Mouse (Mus musculus) CH12.LX (cell line): ENCODE measurements around the gene Kif12. TPM values are rescaled to one million over a fixed set of nuclear protein-coding genes. Genes with fewer than 3 reads are reported as not detected.
A peak's percentile ranks its signal among the peaks of the same experiment; 100 is the strongest.

Experiments used
- DNase-seq: peaks from one replicate; pipeline ENCODE4 v3.0.0-alpha.2; 2013; ENCODE audit errors: extremely low read depth
- H3K27ac ChIP-seq: 2 replicates; pipeline ENCODE4 v1.5.1; 2012; ENCODE audit warnings: low read depth, mild to moderate bottlenecking, control low read depth, moderate library complexity; ENCODE audit not compliant: insufficient read depth
- H3K27me3 ChIP-seq: replicated peaks from 2 replicates; pipeline ENCODE3; 2012; ENCODE audit warnings: inconsistent platforms
- H3K36me3 ChIP-seq, 2 experiments: replicated peaks in 1 of 2; 2 replicates each; pipeline versions ENCODE3 to v1.6.1; 2012; ENCODE audit warnings: inconsistent platforms in 1 of 2, low read length in 1 of 2, mild to moderate bottlenecking in 1 of 2, mixed read lengths in 1 of 2, moderate library complexity in 1 of 2; ENCODE audit not compliant: control insufficient read depth in 1 of 2, insufficient read depth in 1 of 2
- H3K4me1 ChIP-seq, 2 experiments: 2 replicates each; pipeline ENCODE4 v1.6.1; 2012; ENCODE audit warnings: inconsistent platforms in 1 of 2, moderate library complexity in 1 of 2; ENCODE audit not compliant: insufficient read depth in 2 of 2, control insufficient read depth in 1 of 2
- H3K4me2 ChIP-seq: 2 replicates; pipeline ENCODE4 v1.6.1; 2012; ENCODE audit warnings: low read depth, mild to moderate bottlenecking, control low read depth; ENCODE audit not compliant: poor library complexity, insufficient read depth, severe bottlenecking
- H3K4me3 ChIP-seq, 3 experiments: fragments of 150-350 bp in 1 of 3; sonication (generic) in 1 of 3; replicated peaks in 1 of 3; 2 replicates each; pipeline versions ENCODE3 to v1.5.1; 2011 to 2012; ENCODE audit warnings: low read depth in 2 of 3, low read length in 2 of 3, mild to moderate bottlenecking in 2 of 3, moderate library complexity in 2 of 3, control low read depth in 1 of 3, improper control_type of control experiment in 1 of 3, inconsistent platforms in 1 of 3, mixed read lengths in 1 of 3; ENCODE audit not compliant: poor library complexity in 1 of 3
- H3K79me2 ChIP-seq: replicated peaks from 2 replicates; pipeline ENCODE4 v1.6.1; 2012; ENCODE audit warnings: mild to moderate bottlenecking, moderate library complexity; ENCODE audit not compliant: control insufficient read depth, poor library complexity, insufficient read depth, severe bottlenecking; ENCODE audit errors: extremely low read depth
- H3K9ac ChIP-seq: 2 replicates; pipeline ENCODE4 v1.6.1; 2012; ENCODE audit warnings: low read depth, mild to moderate bottlenecking, control low read depth, moderate library complexity; ENCODE audit not compliant: insufficient read depth
- H3K9me3 ChIP-seq: replicated peaks from 2 replicates; pipeline ENCODE3; 2012; ENCODE audit warnings: low read length, inconsistent platforms, mixed read lengths
- CHD1 ChIP-seq: IDR thresholded peaks from 2 replicates; pipeline ENCODE4 v1.6.1; 2012; ENCODE audit warnings: low read depth, low read length, improper control_type of control experiment, inconsistent platforms
- CTCF ChIP-seq, 2 experiments: IDR thresholded peaks in 1 of 2; conservative IDR thresholded peaks in 1 of 2; 2 replicates each; pipeline ENCODE4 v1.5.1; 2011 to 2012; ENCODE audit warnings: low read depth in 2 of 2, low read length in 2 of 2, improper control_type of control experiment in 1 of 2, inconsistent platforms in 1 of 2, mild to moderate bottlenecking in 1 of 2, moderate library complexity in 1 of 2
- ELF1 ChIP-seq: IDR thresholded peaks from 2 replicates; pipeline ENCODE4 v1.6.1; 2014; ENCODE audit warnings: low read depth, mild to moderate bottlenecking, inconsistent platforms, low read length, improper control_type of control experiment
- EP300 ChIP-seq: IDR thresholded peaks from 2 replicates; pipeline ENCODE4 v1.6.1; 2011; ENCODE audit warnings: low read length, improper control_type of control experiment
- ETS1 ChIP-seq: conservative IDR thresholded peaks from 2 replicates; pipeline ENCODE4 v1.6.1; 2012; ENCODE audit warnings: low read depth, mild to moderate bottlenecking, inconsistent platforms, low read length, improper control_type of control experiment, moderate library complexity
- GABPA ChIP-seq: IDR thresholded peaks from 2 replicates; pipeline ENCODE4 v1.6.1; 2012; ENCODE audit warnings: low read depth, low read length, improper control_type of control experiment, inconsistent platforms; ENCODE audit not compliant: insufficient replicate concordance
- IRF4 ChIP-seq: IDR thresholded peaks from 2 replicates; pipeline ENCODE4 v1.6.1; 2014; ENCODE audit warnings: low read depth, mild to moderate bottlenecking, inconsistent platforms, low read length, improper control_type of control experiment
- MAFK ChIP-seq: IDR thresholded peaks from 2 replicates; pipeline ENCODE4 v1.6.1; 2011; ENCODE audit warnings: low read length, improper control_type of control experiment; ENCODE audit not compliant: insufficient replicate concordance
- MAX ChIP-seq: IDR thresholded peaks from 2 replicates; pipeline ENCODE4 v1.6.1; 2011; ENCODE audit warnings: low read length, improper control_type of control experiment
- MAZ ChIP-seq: IDR thresholded peaks from 2 replicates; pipeline ENCODE4 v1.6.1; 2012; ENCODE audit warnings: low read depth, mild to moderate bottlenecking, inconsistent platforms, low read length, improper control_type of control experiment, moderate library complexity
- MEF2A ChIP-seq: IDR thresholded peaks from 2 replicates; pipeline ENCODE4 v1.6.1; 2014; ENCODE audit warnings: low read depth, mild to moderate bottlenecking, inconsistent platforms, low read length, improper control_type of control experiment, borderline replicate concordance
- MYC ChIP-seq: IDR thresholded peaks from 2 replicates; pipeline ENCODE4 v1.6.1; 2011; ENCODE audit warnings: low read depth, mild to moderate bottlenecking, improper control_type of control experiment, low read length
- NELFE ChIP-seq: IDR thresholded peaks from 2 replicates; pipeline ENCODE4 v1.6.1; 2011; ENCODE audit warnings: low read depth, low read length, improper control_type of control experiment
- NRF1 ChIP-seq: IDR thresholded peaks from 2 replicates; pipeline ENCODE4 v1.6.1; 2014; ENCODE audit warnings: low read depth, mild to moderate bottlenecking, inconsistent platforms, low read length, improper control_type of control experiment, moderate library complexity
- PAX5 ChIP-seq: IDR thresholded peaks from 2 replicates; pipeline ENCODE4 v1.6.1; 2012; ENCODE audit warnings: low read length, inconsistent platforms, mixed read lengths
- POLR2A ChIP-seq: IDR thresholded peaks from 2 replicates; pipeline ENCODE4 v1.6.1; 2011; ENCODE audit warnings: low read depth, mild to moderate bottlenecking, improper control_type of control experiment, low read length
- RAD21 ChIP-seq: IDR thresholded peaks from 2 replicates; pipeline ENCODE4 v1.6.1; 2011; ENCODE audit warnings: low read depth, mild to moderate bottlenecking, low read length, improper control_type of control experiment, moderate library complexity
- SMC3 ChIP-seq: IDR thresholded peaks from 2 replicates; pipeline ENCODE4 v1.6.1; 2011; ENCODE audit warnings: low read depth, low read length, improper control_type of control experiment
- TBP ChIP-seq: conservative IDR thresholded peaks from 2 replicates; pipeline ENCODE4 v1.6.1; 2011; ENCODE audit warnings: low read depth, low read length, improper control_type of control experiment
- TCF12 ChIP-seq: IDR thresholded peaks from 2 replicates; pipeline ENCODE4 v1.6.1; 2014; ENCODE audit warnings: low read depth, mild to moderate bottlenecking, inconsistent platforms, low read length, improper control_type of control experiment
- UBTF ChIP-seq: IDR thresholded peaks from 2 replicates; pipeline ENCODE4 v1.6.1; 2012; ENCODE audit warnings: low read depth, mild to moderate bottlenecking, inconsistent platforms, low read length, improper control_type of control experiment, moderate library complexity
- USF1 ChIP-seq: IDR thresholded peaks from 2 replicates; pipeline ENCODE4 v1.6.1; 2014; ENCODE audit warnings: low read depth, mild to moderate bottlenecking, inconsistent platforms, low read length, improper control_type of control experiment
- USF2 ChIP-seq: conservative IDR thresholded peaks from 2 replicates; pipeline ENCODE4 v1.6.1; 2011; ENCODE audit warnings: low read depth, low read length, improper control_type of control experiment
- ZC3H11A ChIP-seq: IDR thresholded peaks from 2 replicates; pipeline ENCODE4 v1.6.1; 2012; ENCODE audit warnings: low read depth, mild to moderate bottlenecking, inconsistent platforms, low read length, improper control_type of control experiment
- ZKSCAN1 ChIP-seq: IDR thresholded peaks from 2 replicates; pipeline ENCODE4 v1.6.1; 2012; ENCODE audit warnings: low read depth, inconsistent platforms, low read length, improper control_type of control experiment, borderline replicate concordance
- ZMIZ1 ChIP-seq: IDR thresholded peaks from 2 replicates; pipeline ENCODE4 v1.6.1; 2012; ENCODE audit warnings: low read depth, mild to moderate bottlenecking, inconsistent platforms, low read length, improper control_type of control experiment
- ZNF384 ChIP-seq: IDR thresholded peaks from 2 replicates; pipeline ENCODE4 v1.6.1; 2012; ENCODE audit warnings: low read depth, low read length, improper control_type of control experiment, inconsistent platforms
- dilution Hi-C: fragments of 300-500 bp; cut with MboI; formaldehyde crosslinking; loops from 2 replicates; pipeline ENCODE4 v1.14.3; 2020; ENCODE audit warnings: low sequenced_read_pairs; ENCODE audit not compliant: extremely low pct_unique_long_range_greater_than_20kb, extremely low pct_ligation_motif_present
- in situ Hi-C: fragments of 300-500 bp; cut with MboI; formaldehyde crosslinking; loops from 3 replicates; pipeline ENCODE4 v1.14.3; 2019; ENCODE audit warnings: low sequenced_read_pairs, low pct_ligation_motif_present, low pct_unique_long_range_greater_than_20kb, mixed read lengths
- polyA plus RNA-seq: library from polyadenylated mRNA; unstranded; fragments of >175 nt; gene quantifications from 2 replicates; pipeline ENCODE4 v1.2.1, GENCODE M21; 2012; ENCODE audit warnings: low read depth; ENCODE audit not compliant: insufficient read length
- total RNA-seq, 2 experiments: library from RNA; depleted of rRNA; stranded (reverse); fragments of 300-350 nt in 1 of 2; fragments of >200 nt in 1 of 2; gene quantifications; 2 replicates each; pipeline ENCODE4 v1.2.3; 2012 to 2014

The Kif12 gene
- total and polyA plus RNA-seq, 3 experiments: not detected

GRCm38 (mm10) chr4:63215993-63216531 lies 44.1 kb upstream of the Kif12 start:
- no peaks in the 10 kb centered on the region for H3K36me3 ChIP-seq
- 0 out of 4 replicates have a peak, but pooled peaks cover 0 to 3% of the 10 kb centered on the region in 2 experiments for H3K4me1 ChIP-seq
- H3K4me3 ChIP-seq: peak overlapping the region in 1 of 3 experiments; percentile 51
- H3K9me3 ChIP-seq: peaks cover 5% of the 10 kb centered on the region
- peak overlapping the region; percentile 29; the same call in 1 of the 2 replicates for H3K9ac ChIP-seq
- H3K27ac ChIP-seq: no peak overlapping the region
- in situ Hi-C loops: loop anchor here (5.0 to 25.0 kb wide), 2 partner anchors 96 to 346 kb away; partner anchors contain the start of gene Tmem268
- peak overlapping the region; percentile 93 for H3K4me2 ChIP-seq
- TF ChIP-seq PAX5 (no peak), CHD1 (no peak), NRF1 (no peak), USF1 (no peak), CTCF (conservative IDR thresholded peaks at IDR 0.05 in 1 of 2, IDR thresholded peaks at IDR 0.05 in 1 of 2; ENCODE audit: low read depth in 2 of 2, low read length in 2 of 2) (peak in 1 of 2 experiments; percentile 48; a peak in 2 of 4 replicates), MAZ (no peak), ZKSCAN1 (no peak), MAFK (no peak), NELFE (no peak), SMC3 (peak; percentile 21; the same call in 1 of the 2 replicates), IRF4 (no peak), ETS1 (no peak), MAX (no peak), TCF12 (no peak), TBP (no peak), EP300 (no peak), POLR2A (no peak)
- dilution Hi-C loops: no loop called here
- no peaks in the 10 kb centered on the region for H3K79me2 ChIP-seq
- no peak for DNase-seq
- peaks cover 97% of the 10 kb centered on the region for H3K27me3 ChIP-seq

DNA sequence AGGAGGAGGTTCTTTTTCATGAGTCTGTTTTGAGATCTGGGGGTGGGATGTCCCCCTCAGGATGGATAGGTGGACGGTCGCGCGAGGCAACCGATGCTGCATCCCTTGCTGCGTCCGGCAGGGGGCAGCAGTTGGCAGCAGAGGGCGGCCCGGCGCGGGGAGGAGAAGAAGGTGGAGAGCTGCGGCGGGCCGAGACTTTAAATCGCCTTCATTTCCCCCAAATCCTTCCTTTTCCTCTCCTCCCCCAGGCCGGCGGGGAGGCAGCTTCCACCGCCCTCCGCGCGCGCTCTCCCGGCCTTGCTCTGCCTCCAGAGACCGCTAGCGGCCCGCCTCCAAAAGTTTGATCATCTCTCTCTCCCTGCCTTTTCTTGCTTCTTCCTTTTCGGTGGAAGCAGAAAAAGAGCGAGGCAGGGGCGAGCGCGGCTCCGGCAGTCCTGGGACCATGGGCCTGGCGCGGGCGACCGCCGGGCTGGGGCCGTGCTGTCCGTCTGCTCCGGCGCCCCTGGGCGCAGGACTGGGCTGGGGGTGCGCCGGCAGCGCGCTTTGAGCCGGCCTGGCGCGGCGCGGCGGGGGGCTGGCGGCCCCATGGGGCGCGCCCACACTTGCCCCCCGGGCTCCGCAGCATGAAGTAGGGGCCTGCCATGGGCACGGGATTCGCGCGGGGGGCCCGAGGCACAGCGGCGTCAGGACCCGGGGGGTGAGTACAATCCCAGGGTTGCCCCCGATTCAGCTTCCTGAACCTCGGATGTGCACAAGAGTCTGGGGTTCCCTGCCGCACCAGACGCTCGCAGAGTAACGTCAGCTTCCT lies 43.5 kb upstream of the Kif12 start:
- in situ Hi-C loops (loop anchor here (5.0 to 25.0 kb wide), 2 partner anchors 97 to 347 kb away; partner anchors contain the start of gene Tmem268), dilution Hi-C loops (no loop called here)
- Histone ChIP-seq H3K27ac (no peak overlapping the region), H3K4me2 (peak overlapping the region; percentile 93), H3K9ac (peak overlapping the region; percentile 29; the same call in 1 of the 2 replicates), H3K4me3 (peak overlapping the region in 2 of 3 experiments; percentile 28 to 51), H3K79me2 (no peaks in the 10 kb centered on the region), H3K4me1 (0 out of 4 replicates have a peak, but pooled peaks cover 0 to 3% of the 10 kb centered on the region in 2 experiments), H3K9me3 (peaks cover 5% of the 10 kb centered on the region), H3K36me3 (no peaks in the 10 kb centered on the region), H3K27me3 (peaks cover 96% of the 10 kb centered on the region)
- DNase-seq: peak; percentile 29
- no peak for TF ChIP-seq USF1
- peak; percentile 81 for TF ChIP-seq SMC3
- no peak for TF ChIP-seq EP300
- no peak for TF ChIP-seq MEF2A
- TF ChIP-seq CTCF (conservative IDR thresholded peaks at IDR 0.05 in 1 of 2, IDR thresholded peaks at IDR 0.05 in 1 of 2; ENCODE audit: low read depth in 2 of 2, low read length in 2 of 2): peak; percentile 23 to 85; a peak in 3 of 4 replicates
- TF ChIP-seq NRF1: no peak
- no peak for TF ChIP-seq ZKSCAN1
- 0 out of 2 replicates have a peak, but pooled peaks have one; percentile 33 for TF ChIP-seq MAZ
- no peak for TF ChIP-seq ZC3H11A
- no peak for TF ChIP-seq MAX
- no peak for TF ChIP-seq MAFK
- peak; percentile 41; the same call in 1 of the 2 replicates for TF ChIP-seq TCF12
- TF ChIP-seq UBTF: no peak
- no peak for TF ChIP-seq MYC
- no peak for TF ChIP-seq ZMIZ1
- no peak for TF ChIP-seq ELF1
- no peak for TF ChIP-seq TBP
- TF ChIP-seq USF2: no peak
- no peak for TF ChIP-seq GABPA
- no peak for TF ChIP-seq ETS1
- no peak for TF ChIP-seq ZNF384
- TF ChIP-seq RAD21: peak; percentile 61
